Mouse (Mus musculus): ENCODE measurements around the gene Sumf1. TPM values are rescaled to one million over a fixed set of nuclear protein-coding genes. Genes with fewer than 3 reads are reported as not detected.

Gene Sumf1
- polyA plus RNA-seq, 1 experiment from 2014 or later = 15.0 TPM

GRCm38 (mm10) chr6:108148435-108148834 is 36.9 kb downstream of the Sumf1 start:
- H3K27me3 ChIP-seq (ENCODE audit: control insufficient read depth, insufficient read depth, low read length) = no peaks in the 10 kb centered on the region
- DNase-seq (ENCODE audit: low spot score) (no peak), ATAC-seq (replicated peaks; ENCODE audit: low FRiP score) (no peak)
- no peaks in the 10 kb centered on the region for H3K36me3 ChIP-seq (ENCODE audit: control insufficient read depth, insufficient read depth, low read length)
- H3K4me1 ChIP-seq (replicated peaks; ENCODE audit: control insufficient read depth, insufficient read depth, low read length) = no peaks in the 10 kb centered on the region
- no peak overlapping the region for H3K4me3 ChIP-seq (ENCODE audit: low read depth, low read length)
- no peaks in the 10 kb centered on the region for H3K9me3 ChIP-seq (ENCODE audit: control insufficient read depth, low read length)
- no peak overlapping the region for H3K9ac ChIP-seq (ENCODE audit: low read length)
- H3K27ac ChIP-seq (ENCODE audit: low read depth, low read length) = no peak overlapping the region
- 57% methylated on average over 3 of the region's 3 CpGs for WGBS
- H3K4me2 ChIP-seq (ENCODE audit: low read depth, low read length, severe bottlenecking) = no peak overlapping the region

DNA sequence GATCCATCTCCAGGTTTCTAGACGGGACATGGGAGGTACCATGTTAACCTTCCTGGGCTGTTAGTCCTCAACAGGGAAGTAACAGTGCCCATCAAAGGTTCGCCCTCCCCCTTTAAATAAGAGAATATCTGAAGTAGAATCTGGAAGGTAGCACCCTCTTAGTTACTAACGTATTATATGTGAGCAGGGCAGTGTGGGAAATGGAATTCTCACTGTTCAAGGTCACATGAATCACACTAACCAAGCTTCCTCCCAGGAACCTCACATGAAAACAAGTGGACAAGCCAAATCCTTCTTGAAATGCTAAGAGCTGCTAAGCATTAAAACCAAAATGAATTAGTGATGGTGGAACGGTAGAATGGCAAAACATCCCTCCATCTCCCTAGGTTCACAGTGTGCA is 38.7 kb downstream of the Sumf1 start:
- Histone ChIP-seq H3K27ac (ENCODE audit: low read depth, low read length) (no peak overlapping the region), H3K4me2 (ENCODE audit: low read depth, low read length, severe bottlenecking) (no peak overlapping the region), H3K4me3 (ENCODE audit: low read depth, low read length) (no peak overlapping the region), H3K27me3 (ENCODE audit: control insufficient read depth, insufficient read depth, low read length) (no peaks in the 10 kb centered on the region), H3K36me3 (ENCODE audit: control insufficient read depth, insufficient read depth, low read length) (no peaks in the 10 kb centered on the region), H3K9me3 (ENCODE audit: control insufficient read depth, low read length) (no peaks in the 10 kb centered on the region), H3K4me1 (replicated peaks; ENCODE audit: control insufficient read depth, insufficient read depth, low read length) (no peaks in the 10 kb centered on the region), H3K9ac (ENCODE audit: low read length) (no peak overlapping the region)
- 93% methylated on average over 4 of the region's 4 CpGs for WGBS
- DNase-seq (ENCODE audit: low spot score) (no peak), ATAC-seq (replicated peaks; ENCODE audit: low FRiP score) (no peak)

DNA sequence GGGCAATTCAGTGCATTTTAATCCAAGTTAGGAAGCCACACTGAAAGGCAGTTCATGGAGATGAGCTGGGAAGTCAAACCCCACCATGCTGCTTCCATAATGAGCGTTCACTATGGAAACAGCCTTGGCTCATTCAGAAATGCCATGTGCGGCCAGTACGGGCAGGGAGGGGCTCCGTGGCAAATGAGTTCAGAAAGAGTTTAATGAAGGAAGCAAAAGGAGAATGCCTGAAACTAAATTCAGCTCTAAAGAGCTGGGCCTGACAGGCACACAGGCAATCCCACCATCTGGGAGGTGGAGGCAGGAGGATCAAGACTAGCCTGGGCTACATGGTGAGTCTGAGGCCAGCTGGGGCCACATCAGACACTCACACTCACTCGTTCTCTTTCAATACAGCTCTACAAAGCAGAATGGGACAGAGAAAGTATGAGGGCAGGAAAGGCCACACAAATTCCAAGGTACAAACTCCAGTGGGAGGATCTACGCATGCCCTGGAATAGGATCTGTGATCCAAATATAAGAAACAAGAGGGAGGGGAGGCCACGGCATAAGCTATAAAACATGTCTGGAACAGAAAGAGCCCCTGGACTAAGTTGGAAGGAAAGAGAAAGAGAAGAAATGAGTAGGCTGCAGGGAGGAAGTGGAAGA is 39.3 kb downstream of the Sumf1 start:
- Histone ChIP-seq H3K4me3 (ENCODE audit: low read depth, low read length) (no peak overlapping the region), H3K27me3 (ENCODE audit: control insufficient read depth, insufficient read depth, low read length) (no peaks in the 10 kb centered on the region), H3K36me3 (ENCODE audit: control insufficient read depth, insufficient read depth, low read length) (no peaks in the 10 kb centered on the region), H3K9ac (ENCODE audit: low read length) (no peak overlapping the region), H3K27ac (ENCODE audit: low read depth, low read length) (peak overlapping the region; percentile 47), H3K4me2 (ENCODE audit: low read depth, low read length, severe bottlenecking) (no peak overlapping the region), H3K4me1 (replicated peaks; ENCODE audit: control insufficient read depth, insufficient read depth, low read length) (no peaks in the 10 kb centered on the region), H3K9me3 (ENCODE audit: control insufficient read depth, low read length) (no peaks in the 10 kb centered on the region)
- ATAC-seq (replicated peaks; ENCODE audit: low FRiP score) (peak; percentile 89), DNase-seq (ENCODE audit: low spot score) (peak; percentile 73)
- 45% methylated on average over 7 of the region's 7 CpGs for WGBS

- DNase-seq (ENCODE audit: low spot score) (no peak), ATAC-seq (replicated peaks; ENCODE audit: low FRiP score) (no peak)
- WGBS = 52% methylated on average over 3 of the region's 3 CpGs
- Histone ChIP-seq H3K4me3 (ENCODE audit: low read depth, low read length) (no peak overlapping the region), H3K9ac (ENCODE audit: low read length) (no peak overlapping the region), H3K27me3 (ENCODE audit: control insufficient read depth, insufficient read depth, low read length) (no peaks in the 10 kb centered on the region), H3K4me2 (ENCODE audit: low read depth, low read length, severe bottlenecking) (no peak overlapping the region), H3K4me1 (replicated peaks; ENCODE audit: control insufficient read depth, insufficient read depth, low read length) (no peaks in the 10 kb centered on the region), H3K36me3 (ENCODE audit: control insufficient read depth, insufficient read depth, low read length) (no peaks in the 10 kb centered on the region), H3K9me3 (ENCODE audit: control insufficient read depth, low read length) (no peaks in the 10 kb centered on the region), H3K27ac (ENCODE audit: low read depth, low read length) (no peak overlapping the region)
These were observed 40.1 kb downstream of the Sumf1 start for GRCm38 (mm10) chr6:108145241-108145640.

GRCm38 (mm10) chr6:108142796-108143195 is 42.6 kb downstream of the Sumf1 start:
- Histone ChIP-seq H3K27ac (ENCODE audit: low read depth, low read length) (no peak overlapping the region), H3K4me1 (replicated peaks; ENCODE audit: control insufficient read depth, insufficient read depth, low read length) (no peaks in the 10 kb centered on the region), H3K4me3 (ENCODE audit: low read depth, low read length) (no peak overlapping the region), H3K36me3 (ENCODE audit: control insufficient read depth, insufficient read depth, low read length) (no peaks in the 10 kb centered on the region), H3K4me2 (ENCODE audit: low read depth, low read length, severe bottlenecking) (no peak overlapping the region), H3K9ac (ENCODE audit: low read length) (no peak overlapping the region), H3K9me3 (ENCODE audit: control insufficient read depth, low read length) (no peaks in the 10 kb centered on the region), H3K27me3 (ENCODE audit: control insufficient read depth, insufficient read depth, low read length) (no peaks in the 10 kb centered on the region)
- WGBS = 84% methylated on average over 4 of the region's 4 CpGs
- no peak for DNase-seq (ENCODE audit: low spot score)
- ATAC-seq (replicated peaks; ENCODE audit: low FRiP score) = no peak

GRCm38 (mm10) chr6:108140722-108141490 is 44.5 kb downstream of the Sumf1 start:
- no peak overlapping the region for H3K9ac ChIP-seq (ENCODE audit: low read length)
- DNase-seq (ENCODE audit: low spot score) (no peak), ATAC-seq (replicated peaks; ENCODE audit: low FRiP score) (no peak)
- 90% methylated on average over 4 of the region's 4 CpGs for WGBS
- H3K4me3 ChIP-seq (ENCODE audit: low read depth, low read length) = no peak overlapping the region
- no peaks in the 10 kb centered on the region for H3K4me1 ChIP-seq (replicated peaks; ENCODE audit: control insufficient read depth, insufficient read depth, low read length)
- H3K4me2 ChIP-seq (ENCODE audit: low read depth, low read length, severe bottlenecking) = no peak overlapping the region
- no peaks in the 10 kb centered on the region for H3K9me3 ChIP-seq (ENCODE audit: control insufficient read depth, low read length)
- no peaks in the 10 kb centered on the region for H3K27me3 ChIP-seq (ENCODE audit: control insufficient read depth, insufficient read depth, low read length)
- H3K27ac ChIP-seq (ENCODE audit: low read depth, low read length) = no peak overlapping the region
- H3K36me3 ChIP-seq (ENCODE audit: control insufficient read depth, insufficient read depth, low read length) = no peaks in the 10 kb centered on the region

DNA sequence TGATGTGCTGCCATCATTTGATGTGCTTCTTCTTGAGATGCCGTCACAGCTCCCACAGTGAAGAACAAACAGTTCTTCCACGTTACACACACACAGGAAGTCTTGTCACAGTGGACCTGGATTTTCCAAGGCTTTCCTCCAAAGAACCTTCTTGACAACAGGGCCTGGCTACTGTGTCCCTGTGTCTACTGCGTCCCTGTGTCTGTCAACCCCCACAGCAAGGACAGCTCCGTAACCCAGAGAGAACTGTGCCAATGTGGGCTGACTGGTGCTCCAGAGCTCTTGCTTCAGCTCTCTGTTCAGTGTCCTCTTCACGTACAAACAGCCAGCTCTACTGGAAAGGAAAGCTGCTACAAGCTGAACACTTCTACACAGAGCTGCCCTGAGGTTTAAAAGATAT is 48.4 kb downstream of the Sumf1 start:
- Histone ChIP-seq H3K27ac (ENCODE audit: low read depth, low read length) (no peak overlapping the region), H3K9me3 (ENCODE audit: control insufficient read depth, low read length) (no peaks in the 10 kb centered on the region), H3K4me2 (ENCODE audit: low read depth, low read length, severe bottlenecking) (no peak overlapping the region), H3K4me3 (ENCODE audit: low read depth, low read length) (no peak overlapping the region), H3K27me3 (ENCODE audit: control insufficient read depth, insufficient read depth, low read length) (no peaks in the 10 kb centered on the region), H3K4me1 (replicated peaks; ENCODE audit: control insufficient read depth, insufficient read depth, low read length) (no peaks in the 10 kb centered on the region), H3K9ac (ENCODE audit: low read length) (no peak overlapping the region), H3K36me3 (ENCODE audit: control insufficient read depth, insufficient read depth, low read length) (no peaks in the 10 kb centered on the region)
- 89% methylated on average over 5 of the region's 5 CpGs for WGBS
- no peak for DNase-seq (ENCODE audit: low spot score)
- no peak for ATAC-seq (replicated peaks; ENCODE audit: low FRiP score)

GRCm38 (mm10) chr6:108136286-108136685 is 49.1 kb downstream of the Sumf1 start:
- no peak overlapping the region for H3K4me2 ChIP-seq (ENCODE audit: low read depth, low read length, severe bottlenecking)
- H3K27ac ChIP-seq (ENCODE audit: low read depth, low read length) = no peak overlapping the region
- DNase-seq (ENCODE audit: low spot score) (no peak), ATAC-seq (replicated peaks; ENCODE audit: low FRiP score) (no peak)
- H3K4me1 ChIP-seq (replicated peaks; ENCODE audit: control insufficient read depth, insufficient read depth, low read length) = no peaks in the 10 kb centered on the region
- no peaks in the 10 kb centered on the region for H3K36me3 ChIP-seq (ENCODE audit: control insufficient read depth, insufficient read depth, low read length)
- no peak overlapping the region for H3K9ac ChIP-seq (ENCODE audit: low read length)
- 93% methylated on average over 1 of the region's 1 CpGs for WGBS
- no peaks in the 10 kb centered on the region for H3K27me3 ChIP-seq (ENCODE audit: control insufficient read depth, insufficient read depth, low read length)
- no peak overlapping the region for H3K4me3 ChIP-seq (ENCODE audit: low read depth, low read length)
- no peaks in the 10 kb centered on the region for H3K9me3 ChIP-seq (ENCODE audit: control insufficient read depth, low read length)

Measured in forebrain, embryonic 11.5 days (tissue).